Mouse (Mus musculus) B cell, adult 2 months (primary cell): Measurements from ENCODE around the gene Gpx4.

ENCODE experiments used
- DNase-seq, 2 experiments: peaks; one replicate each; pipeline ENCODE4 v3.0.0; 2022

The Gpx4 gene

DNA sequence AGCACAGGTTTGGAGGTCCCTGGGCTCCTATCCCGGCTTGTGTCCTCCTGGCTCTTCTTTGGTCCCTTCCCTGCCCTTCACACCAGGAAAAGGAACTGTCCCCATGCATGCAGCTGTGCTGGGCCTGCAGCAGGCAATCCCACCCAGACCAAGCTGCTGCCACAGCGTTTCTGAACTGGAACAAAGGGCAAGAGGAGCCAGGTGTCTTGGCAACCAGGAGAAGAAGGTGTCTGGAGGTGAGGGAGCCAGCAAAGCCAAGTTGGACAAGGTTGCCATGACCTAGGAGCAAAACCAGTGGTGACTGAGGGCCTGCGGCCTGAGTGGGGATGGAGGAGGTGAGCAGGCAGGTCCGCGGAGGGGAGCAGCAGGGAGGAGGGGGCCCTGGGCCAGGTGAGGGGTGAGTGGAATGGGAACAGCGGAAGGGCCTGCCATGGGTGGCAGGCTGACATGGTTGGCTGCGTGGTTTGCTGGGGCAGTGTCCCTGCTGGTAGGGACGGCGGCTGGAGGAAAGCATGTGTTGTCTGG, at the start of gene Gpx4:
Gene Gpx4, plus strand, starts transcription at position 126 of the 525 bp plus-strand sequence.
- no peak for DNase-seq

DNA sequence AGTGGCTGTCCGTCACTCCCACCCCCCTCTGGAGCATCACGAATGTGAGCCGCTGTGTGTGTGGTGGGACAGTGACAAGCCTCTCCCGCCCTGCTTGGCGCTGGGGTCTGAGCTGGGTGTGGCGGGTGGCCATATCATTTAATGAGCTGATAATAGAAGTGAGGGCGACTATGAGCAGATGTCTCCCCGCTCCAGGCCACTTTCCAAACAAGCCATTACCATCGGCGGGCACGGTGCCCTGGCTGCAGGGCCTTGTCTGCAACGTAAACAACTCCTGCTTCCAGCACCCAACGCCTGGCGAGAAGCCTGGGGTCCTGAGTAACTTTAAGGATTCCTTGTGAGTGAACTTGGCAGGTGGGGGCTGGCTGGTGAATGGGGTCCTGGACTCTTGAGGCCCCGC, 49.1 kb upstream of the Gpx4 start:
- DNase-seq = no peak

DNA sequence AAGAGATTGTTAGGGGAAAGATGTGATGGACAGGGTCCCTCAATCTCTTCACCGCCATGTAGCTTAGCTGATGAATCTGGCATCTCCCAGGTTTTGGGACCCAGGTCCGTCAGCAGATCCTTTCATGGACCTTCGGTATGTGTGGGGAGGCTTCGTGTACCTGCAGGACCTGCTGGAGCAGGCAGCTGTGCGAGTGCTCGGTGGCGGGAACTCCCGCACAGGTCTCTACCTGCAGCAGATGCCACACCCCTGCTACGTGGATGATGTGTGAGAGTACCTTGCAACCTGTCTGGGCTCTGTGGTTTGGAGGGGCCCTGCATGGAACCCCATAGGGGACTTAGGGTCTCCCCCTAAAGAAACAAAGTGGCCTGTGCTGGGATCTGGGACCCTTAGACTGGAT, 45.0 kb upstream of the Gpx4 start:
- no peak for DNase-seq

DNA sequence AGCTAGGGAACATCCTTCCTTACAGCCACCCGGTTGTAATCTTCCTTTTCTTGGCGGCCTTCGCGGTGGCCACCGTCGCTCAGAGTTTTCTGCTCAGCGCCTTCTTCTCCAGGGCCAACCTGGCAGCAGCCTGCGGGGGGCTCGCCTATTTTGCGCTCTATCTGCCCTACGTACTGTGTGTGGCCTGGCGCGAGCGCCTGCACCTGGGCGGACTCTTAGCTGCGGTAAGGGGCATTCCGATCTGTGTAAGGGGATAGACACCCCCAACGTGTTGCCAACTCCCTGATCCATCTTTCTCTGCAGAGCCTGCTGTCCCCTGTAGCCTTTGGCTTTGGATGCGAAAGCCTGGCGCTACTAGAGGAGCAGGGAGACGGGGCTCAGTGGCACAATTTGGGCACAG, 44.1 kb upstream of the Gpx4 start:
- DNase-seq = no peak

DNA sequence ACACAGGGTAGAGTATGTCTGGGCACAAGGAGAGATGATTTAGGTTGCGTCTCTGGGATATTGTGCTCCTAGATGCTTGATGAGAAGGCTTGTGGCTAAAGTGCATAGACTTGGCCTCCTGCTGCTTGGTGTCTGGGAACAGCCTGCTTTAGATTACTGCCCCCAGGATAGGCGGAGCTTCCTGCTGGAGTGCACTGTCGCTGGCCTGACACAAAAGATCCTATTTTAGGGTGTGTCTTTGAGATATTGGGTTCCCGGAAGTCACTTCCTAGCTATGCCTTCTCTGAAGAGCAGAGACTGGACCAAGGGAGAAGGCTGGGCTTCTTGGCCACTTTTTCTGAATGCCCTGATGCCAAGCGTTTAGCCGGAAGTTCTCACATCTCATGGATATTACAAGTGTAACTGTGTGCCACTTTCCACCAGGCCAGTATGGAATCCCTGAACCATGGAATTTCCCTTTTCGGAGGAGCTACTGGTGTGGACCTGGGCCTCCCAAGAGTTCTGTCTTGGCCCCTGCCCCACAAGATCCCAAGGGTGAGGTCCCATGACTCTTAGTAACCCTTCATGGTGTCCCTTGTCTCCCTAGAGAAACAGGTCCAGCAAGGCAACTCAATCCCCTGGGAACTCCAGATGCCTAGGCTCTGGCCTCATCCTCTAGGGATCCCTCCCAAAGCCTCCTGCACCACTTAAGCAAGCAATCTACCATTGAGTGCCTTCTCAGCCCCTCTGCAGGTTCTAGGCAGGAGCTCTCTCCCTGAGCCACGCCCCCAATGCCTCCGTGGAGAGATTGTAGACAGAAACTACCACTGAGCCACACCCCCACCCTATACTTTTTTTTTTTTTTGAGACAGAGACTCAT, 43.4 kb upstream of the Gpx4 start:
- DNase-seq = no peak

DNA sequence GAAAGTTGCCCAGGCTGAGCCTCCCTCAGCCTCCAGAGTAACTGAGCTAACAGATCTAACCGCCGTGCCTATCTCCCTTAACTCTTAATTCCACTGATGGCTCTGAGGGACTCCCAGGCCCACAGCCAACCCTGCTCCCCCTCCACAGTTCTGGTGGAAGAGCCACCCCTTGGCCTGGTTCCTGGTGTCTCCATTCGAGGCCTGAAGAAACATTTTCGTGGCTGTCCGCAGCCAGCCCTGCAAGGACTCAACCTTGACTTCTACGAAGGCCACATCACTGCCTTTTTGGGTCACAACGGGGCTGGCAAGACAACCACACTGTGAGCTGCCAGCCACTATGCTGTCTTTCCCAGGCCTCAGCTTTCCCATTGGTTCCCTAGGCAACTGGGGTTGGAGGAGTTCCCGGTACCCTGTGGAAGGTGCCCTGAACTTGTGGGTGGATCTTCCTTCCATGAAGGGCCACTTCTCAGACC, 42.7 kb upstream of the Gpx4 start:
- DNase-seq = no peak

DNA sequence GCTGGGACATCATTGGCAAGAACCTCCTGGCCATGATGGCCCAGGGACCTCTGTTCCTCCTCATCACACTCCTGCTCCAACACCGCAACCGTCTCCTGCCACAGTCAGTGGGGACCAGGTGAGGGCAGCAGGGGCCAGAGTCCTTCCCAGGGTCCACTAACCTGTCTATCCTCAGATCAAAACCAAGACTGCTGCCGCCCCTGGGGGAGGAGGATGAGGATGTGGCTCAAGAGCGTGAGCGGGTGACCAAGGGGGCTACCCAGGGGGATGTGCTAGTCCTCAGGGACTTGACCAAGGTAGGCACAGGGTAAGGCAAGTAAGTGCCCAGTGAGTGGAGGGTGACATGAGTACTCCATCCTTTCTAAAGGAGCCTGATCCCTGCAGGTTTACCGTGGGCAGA, 35.2 kb upstream of the Gpx4 start:
- DNase-seq = no peak

DNA sequence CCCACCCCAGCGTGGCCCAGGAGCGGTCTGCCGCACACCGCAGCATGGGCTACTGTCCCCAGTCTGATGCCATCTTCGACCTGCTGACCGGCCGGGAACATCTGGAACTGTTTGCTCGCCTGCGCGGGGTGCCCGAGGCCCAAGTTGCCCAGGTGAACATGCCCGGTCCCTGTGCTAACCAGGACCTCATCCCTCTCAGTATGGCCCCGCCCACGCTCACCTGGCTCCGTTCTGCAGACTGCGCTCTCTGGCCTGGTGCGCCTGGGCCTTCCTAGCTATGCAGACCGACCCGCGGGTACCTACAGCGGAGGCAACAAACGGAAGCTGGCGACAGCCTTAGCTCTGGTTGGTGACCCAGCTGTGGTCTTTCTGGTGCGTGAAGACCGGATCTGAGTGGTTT, 33.4 kb upstream of the Gpx4 start:
- no peak for DNase-seq

DNA sequence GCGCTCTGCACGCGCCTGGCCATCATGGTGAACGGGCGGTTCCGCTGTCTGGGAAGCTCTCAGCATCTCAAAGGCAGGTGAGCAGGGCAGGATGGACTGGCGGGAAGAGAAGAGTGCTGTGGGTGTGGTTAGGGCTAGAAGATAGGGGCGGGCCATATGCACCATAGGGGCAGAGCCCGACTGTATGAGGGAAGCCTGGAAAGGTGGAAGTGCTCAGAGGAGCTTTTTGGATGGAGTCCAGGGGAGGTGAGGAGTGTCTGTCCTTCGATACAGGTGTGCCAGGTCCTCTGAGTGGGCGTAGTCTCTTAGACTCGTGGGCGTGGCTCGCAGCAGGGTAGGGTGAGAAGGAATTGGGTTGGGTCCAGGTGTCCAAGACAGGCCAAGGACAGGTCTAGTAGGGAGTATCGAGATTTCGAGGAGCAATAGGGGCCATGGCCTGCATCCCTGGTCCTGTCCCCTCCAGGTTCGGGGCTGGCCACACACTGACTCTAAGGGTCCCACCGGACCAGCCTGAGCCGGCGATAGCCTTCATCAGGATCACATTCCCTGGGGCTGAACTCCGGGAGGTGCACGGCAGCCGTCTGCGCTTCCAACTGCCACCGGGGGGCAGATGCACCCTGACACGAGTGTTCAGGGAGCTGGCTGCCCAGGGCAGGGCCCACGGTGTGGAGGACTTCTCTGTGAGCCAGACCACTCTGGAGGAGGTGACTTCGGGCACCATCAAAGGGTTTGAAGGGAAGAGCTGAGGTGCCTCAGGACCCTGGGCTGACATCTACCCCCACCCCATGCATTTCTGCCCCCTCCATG, 32.3 kb upstream of the Gpx4 start:
- peak in 1 of 2 experiments; percentile 36 for DNase-seq

DNA sequence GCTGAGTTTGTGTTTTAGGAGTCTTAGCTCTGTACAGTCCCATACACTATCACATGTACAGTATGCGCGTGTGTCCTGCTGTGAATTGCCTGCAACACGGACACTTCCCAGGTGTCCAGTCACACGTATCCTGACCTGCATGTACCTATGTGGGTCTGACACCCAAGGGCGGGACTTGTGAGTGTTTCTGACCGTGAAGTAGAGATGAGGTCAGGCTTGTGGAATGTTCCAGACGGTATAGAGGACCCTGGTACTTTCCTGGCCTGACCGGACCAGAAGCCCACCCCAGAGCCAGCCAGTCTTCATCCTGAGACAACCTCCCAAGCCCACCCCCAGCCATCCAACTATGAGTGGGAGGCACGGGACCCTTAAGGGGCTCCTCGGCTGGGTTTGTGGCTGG, 31.4 kb upstream of the Gpx4 start:
- no peak for DNase-seq

DNA sequence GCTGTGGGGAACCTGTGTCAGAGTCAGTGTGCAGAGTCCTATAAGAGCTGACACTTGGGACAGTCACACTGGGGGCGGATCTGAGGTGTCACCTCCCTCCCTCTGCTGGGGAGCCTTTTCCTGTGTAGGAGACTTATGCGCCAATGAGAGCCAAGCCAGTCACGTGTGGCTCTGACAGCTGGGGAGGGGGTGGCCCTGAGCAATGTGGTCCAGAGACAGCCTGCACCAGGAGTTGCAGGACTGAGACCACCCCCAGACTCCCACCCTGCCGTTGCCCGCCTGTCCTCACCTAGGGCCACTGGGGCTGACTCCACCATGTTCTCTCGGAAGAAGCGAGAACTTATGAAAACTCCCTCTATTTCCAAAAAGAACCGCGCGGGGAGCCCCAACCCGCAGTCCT, 30.5 kb upstream of the Gpx4 start, which contains the start of gene Arhgap45:
Gene Arhgap45, plus strand, starts transcription at position 143 of the 400 bp plus-strand sequence.
- peak; percentile 79 to 85 for DNase-seq

DNA sequence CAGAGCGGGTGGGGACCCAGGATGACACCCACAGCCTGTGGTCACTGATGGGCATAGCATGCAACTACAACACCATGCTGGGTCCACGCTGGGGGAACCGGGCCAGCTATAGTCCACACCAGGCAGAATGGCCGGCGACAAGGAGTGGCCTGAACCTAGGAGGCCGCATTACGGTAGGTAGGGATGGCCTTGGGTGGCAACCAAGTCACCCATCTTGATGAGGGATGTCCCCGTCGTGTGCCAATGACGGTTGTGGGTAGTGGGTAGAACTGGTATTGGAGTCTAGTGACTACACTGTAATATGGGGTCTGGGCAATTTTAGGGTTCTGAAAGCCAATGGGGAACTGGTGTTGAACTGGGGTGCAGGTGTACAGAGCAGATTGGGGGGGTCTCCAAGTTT, 30.0 kb upstream of the Gpx4 start:
- DNase-seq = no peak

DNA sequence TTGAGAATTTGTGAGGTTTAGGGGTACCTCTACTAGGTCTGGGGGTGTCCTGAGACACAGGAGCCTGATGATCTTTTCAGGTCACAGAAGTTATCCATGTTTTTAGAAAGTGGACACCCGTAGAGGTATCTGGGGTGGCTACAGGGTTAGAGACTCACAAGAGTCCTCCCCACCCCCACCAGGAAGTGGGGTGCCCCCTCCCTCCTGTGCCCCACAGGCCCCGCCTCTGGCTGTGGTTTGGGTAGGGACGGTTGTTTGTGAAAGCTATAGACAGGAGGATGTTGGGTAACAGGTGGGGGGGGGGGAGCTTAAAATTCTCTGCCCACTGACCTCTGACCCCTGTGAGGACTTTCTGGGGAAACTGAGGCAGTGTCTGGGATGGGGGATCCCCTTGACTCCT, 29.6 kb upstream of the Gpx4 start:
- DNase-seq = peak; percentile 92 to 94

DNA sequence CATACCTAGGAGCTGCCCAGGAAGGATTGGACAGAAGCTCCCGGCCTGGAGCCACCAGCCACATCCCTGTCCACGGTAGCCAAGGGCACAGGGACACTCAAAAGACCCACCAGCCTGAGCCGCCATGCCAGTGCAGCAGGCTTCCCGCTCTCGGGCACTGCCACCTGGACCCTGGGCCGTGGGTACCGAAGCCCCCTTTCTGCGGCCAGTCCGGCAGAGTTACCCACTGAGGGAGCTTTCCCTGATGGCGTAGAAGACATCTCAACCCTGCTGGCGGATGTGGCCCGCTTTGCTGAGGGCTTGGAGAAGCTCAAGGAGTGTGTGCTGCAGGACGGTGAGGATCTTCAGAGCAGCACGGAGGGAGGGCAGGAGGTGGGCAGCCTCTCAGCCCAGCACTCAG, 29.2 kb upstream of the Gpx4 start:
- peak in 1 of 2 experiments; percentile 44 for DNase-seq

DNA sequence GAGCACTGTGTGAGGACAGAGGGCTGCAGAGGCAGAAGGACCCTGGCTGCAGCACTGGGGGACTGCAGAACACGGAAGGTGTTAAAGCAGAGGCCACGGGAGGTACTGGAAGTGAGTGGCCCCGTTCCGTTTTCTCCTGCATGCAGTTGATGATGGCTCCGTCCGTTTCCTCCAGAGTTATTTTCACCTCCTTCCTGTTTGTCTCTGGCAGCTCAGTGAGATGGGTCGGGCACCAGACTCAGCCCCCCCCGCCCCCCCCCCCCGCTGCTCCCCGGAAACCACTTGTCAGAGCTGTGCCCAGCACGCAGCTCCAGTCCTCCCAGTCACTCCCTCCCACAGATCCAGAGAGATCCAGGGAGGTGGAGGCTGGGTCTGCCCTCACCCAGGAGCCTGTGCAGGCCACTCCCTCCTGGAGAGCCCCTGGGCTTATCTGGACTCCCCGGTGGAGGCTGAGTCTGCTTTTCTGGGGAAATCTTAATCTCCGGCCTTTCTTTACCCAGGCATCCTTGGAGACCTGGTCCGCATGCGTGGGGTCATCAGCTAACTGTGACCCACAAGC, 28.1 kb upstream of the Gpx4 start:
- DNase-seq = peak; percentile 58 to 64

DNA sequence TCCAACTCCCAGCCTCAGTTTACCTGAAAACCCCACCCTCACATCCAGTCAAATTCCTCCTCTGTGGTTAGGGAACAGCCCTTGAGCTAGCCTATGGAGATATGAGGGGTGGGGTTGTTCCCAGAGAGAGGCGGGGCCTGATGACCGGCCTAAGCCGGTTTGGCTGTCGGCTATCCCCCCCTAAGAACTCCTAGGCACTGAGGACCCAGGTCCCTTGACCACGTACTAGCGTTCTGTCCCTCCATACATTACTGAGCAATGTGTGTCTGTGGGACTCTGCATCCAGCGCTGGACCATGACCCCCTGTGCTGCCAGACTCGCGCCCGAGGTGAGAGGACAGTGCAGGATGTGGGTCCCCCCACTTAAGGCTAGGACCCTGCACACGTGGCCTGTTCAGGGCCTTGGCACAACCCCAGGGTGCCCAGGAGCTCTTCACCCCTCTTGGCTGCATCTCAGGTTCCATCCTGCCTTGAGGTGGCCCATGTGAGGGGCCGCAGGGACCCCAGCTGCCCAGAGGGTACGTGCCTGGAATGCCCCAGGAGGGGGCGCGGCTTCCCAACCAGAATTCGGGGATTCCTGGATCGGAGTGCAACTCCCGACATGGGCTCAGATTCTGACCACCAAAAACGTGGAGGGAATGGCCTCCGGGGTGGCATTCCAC, 27.4 kb upstream of the Gpx4 start:
- no peak for DNase-seq

DNA sequence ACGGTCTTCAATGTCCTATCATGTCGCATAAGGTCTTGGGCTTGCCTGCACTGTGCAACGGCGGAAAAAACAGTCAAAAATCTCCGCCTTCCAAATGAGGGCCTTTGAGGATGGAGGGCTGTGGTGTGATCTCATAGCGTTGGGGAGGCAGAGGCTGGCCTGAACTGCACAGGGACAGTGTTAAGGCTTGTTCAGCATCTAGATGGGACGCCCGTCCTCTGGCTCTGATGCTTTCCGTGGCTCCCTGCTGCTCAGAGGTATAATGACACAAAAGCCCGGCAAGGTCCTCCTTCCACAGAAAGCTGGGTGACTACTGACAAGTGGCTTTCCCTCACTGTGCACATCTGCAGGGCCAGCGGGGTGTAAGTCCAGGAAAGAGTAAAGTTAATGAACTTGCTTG, 26.8 kb upstream of the Gpx4 start:
- no peak for DNase-seq

DNA sequence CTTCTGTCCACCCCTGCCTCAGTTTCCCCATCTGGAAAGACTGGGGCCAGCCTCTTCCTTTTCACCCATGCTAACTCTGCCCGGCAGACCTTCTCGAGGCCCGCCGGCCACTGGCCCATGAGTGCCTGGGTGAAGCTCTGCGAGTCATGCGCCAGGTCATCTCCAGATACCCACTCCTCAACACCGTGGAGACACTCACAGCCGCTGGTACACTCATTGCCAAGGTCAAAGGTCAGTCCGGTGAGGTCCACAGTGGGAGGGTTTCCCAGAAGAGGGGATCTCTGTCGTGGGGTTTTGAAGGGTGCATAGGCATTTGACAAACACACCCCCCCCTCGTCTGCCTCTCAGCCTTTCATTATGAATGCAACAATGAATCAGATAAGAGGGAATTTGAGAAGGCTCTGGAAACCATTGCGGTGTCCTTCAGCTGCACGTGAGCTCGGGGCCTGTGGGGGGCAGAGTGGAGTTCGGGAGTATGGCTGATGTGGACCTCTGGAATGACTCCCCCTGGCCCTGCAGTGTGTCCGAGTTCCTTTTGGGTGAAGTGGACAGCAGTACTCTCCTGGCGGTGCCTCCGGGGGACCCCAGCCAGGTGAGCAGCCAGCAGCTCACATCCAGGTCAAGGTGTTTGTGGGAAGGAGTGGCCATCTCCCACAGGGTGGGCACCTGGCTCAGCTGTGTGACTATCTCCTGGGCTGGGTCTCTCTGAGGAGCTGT, 26.2 kb upstream of the Gpx4 start:
- no peak for DNase-seq

DNA sequence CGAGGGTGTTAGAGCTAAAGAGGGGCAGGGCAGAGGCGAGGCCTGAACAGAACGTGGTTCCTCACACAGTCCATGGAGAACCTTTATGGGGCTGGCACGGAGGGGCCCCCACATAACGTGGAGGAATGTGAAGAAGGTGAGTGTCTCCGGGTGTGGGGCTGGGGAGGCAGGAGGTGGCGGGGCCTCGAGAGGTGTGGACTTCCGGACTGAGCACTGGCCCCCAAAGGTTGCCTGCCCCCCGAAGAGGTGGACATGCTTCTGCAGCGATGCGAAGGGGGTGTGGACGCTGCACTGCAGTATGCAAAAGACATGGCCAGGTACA, 25.7 kb upstream of the Gpx4 start:
- DNase-seq = no peak

DNA sequence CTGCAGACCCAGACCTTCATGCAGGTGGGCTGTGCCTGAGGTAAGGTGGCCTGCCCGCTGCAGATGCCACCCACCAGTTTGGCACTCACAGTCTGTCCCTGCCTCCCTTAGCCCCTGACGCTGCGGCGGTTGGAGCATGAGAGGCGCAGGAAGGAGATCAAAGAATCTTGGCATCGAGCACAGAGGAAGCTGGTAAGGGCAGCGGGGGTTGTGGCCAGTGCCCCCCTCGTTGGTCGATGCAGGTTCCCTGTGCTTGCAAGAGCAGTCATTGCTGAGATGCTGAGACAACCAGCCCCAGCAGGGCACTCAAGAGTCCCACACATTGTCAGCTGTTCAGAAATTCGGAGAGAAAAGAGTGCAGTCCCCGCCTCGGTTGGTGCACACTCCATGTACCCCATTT, 24.8 kb upstream of the Gpx4 start:
- DNase-seq = no peak

DNA sequence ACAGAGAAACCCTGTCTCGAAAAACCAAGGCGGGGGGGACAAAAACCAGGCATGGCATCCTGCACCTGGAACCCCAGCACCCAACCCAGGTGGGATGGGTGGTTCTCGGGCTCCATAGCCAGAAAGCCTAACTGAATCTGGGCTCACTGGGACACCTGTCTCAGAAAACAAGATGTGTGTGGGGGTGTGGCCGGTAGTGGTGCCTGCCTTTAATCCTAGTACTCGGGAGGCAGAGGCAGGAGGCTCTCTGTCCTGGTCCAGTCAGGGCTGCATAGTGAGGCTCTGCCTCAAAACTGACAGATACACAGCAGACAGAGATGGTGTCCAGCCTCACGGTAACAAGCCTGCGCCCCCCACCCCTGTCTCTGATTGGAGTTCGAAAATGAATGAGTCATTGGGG, 24.2 kb upstream of the Gpx4 start:
- DNase-seq = no peak

DNA sequence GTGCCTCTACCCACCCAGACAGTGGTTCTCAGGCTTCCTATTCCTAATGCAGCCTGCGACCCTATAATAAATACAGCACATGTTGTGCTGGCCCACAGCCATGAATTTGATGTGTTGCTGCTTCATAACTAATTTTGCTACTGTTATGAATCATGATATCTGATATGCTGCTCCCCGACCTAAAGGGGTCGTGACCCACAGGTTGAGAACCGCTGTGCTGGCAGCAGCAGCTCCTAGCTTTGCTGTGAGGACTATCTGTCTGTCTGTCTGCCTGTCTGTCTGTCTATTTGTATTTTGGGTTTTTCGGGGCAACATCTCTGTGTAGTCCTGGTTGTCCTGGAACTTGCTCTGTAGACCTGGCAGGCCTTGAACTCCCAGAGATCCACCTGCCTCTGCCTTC, 23.2 kb upstream of the Gpx4 start:
- DNase-seq = no peak
